20 mouse cellular contexts compared by ENCODE assay signal in genomic region chr14:75776637-75777036, GRCm38 (mm10). TPM values are rescaled to one million over a fixed set of nuclear protein-coding genes. Genes with fewer than 3 reads are reported as not detected.
DNase-seq lines count a peak whose midpoint lies in the region; ATAC-seq and TF ChIP-seq lines count a peak whose summit lies in the region.
"Had no signal": no experiment of that assay in that cellular context is flagged by ENCODE, and none has a peak within 500 bp of the region (broad histone marks: within the 10 kb centered on the region; RNA-seq: fewer than 3 reads in every experiment).

No protein-coding gene starts in this region.

- peaks cover 52% of the 10 kb centered on the region for H3K36me3 ChIP-seq in liver, adult 2 months (ENCODE audit: control insufficient read depth, insufficient read depth, low read length)
- H3K36me3 ChIP-seq in kidney, embryonic 16.5 days (ENCODE audit: insufficient read depth, low read length): peaks cover 4% of the 10 kb centered on the region; the same call in 1 of the 2 replicates
- H3K36me3 ChIP-seq: forebrain, embryonic 15.5 days had no signal

- peak; percentile 79 for DNase-seq in liver, adult 2 months (ENCODE audit: extremely low read depth, low read depth, low spot score)
- DNase-seq in liver: no peak
- DNase-seq in kidney, postnatal 25 days: peak; percentile 41 to 66
- DNase-seq in thymus, adult 18-20 months: no peak
- no peak for DNase-seq in urinary bladder, postnatal 25 days (ENCODE audit: low spot score)
- DNase-seq: adrenal gland, adult 2 months; adrenal gland, postnatal 25 days; cerebellum, adult 2 months; cerebellum, postnatal 25 days; gastrocnemius, postnatal 36 days; heart, adult 11 months; heart, postnatal 36 days had no signal

- H3K4me1 ChIP-seq in liver, adult 2 months (ENCODE audit: control insufficient read depth, insufficient read depth, low read length): peaks cover 15% of the 10 kb centered on the region
- H3K4me1 ChIP-seq in kidney, embryonic 16.5 days (ENCODE audit: insufficient read depth, low read length): peaks cover 32% of the 10 kb centered on the region
- H3K4me1 ChIP-seq: embryonic facial prominence, embryonic 12.5 days; forebrain, embryonic 15.5 days had no signal

- H3K9me3 ChIP-seq in kidney, embryonic 16.5 days (ENCODE audit: low read length): no peaks in the 10 kb centered on the region
- H3K9me3 ChIP-seq: embryonic facial prominence, embryonic 12.5 days; forebrain, embryonic 15.5 days; heart, embryonic 13.5 days had no signal

- H3K4me2 ChIP-seq in kidney, embryonic 16.5 days (replicated peaks; ENCODE audit: low read depth, low read length): no peak overlapping the region
- H3K4me2 ChIP-seq: embryonic facial prominence, embryonic 12.5 days; forebrain, embryonic 15.5 days; heart, embryonic 13.5 days had no signal

- no peak for TF ChIP-seq POLR2A in liver, adult 2 months (IDR thresholded peaks at IDR 0.05; ENCODE audit: extremely low read depth, insufficient read depth, low read length)

- WGBS in liver, adult 2 months: 47% methylated on average over 8 of the region's 8 CpGs
- WGBS in kidney, embryonic 16.5 days: 69% methylated on average over 8 of the region's 8 CpGs

- ATAC-seq in kidney, embryonic 16.5 days (ENCODE audit: low FRiP score, low TSS enrichment): peak; percentile 60; the same call in 1 of the 2 replicates
- ATAC-seq in CD4-positive, CD25-positive, alpha-beta regulatory T cell, adult 4 months: no peak
- ATAC-seq: activated CD4-positive, CD25-positive, alpha-beta regulatory T cell, adult 4 months; forebrain, embryonic 15.5 days; Patski had no signal

- H3K27ac ChIP-seq in liver, adult 2 months (replicated peaks; ENCODE audit: insufficient read depth, low read depth, low read length): no peak overlapping the region
- peak overlapping the region; percentile 62 for H3K27ac ChIP-seq in kidney, embryonic 16.5 days (ENCODE audit: low read length)
- H3K27ac ChIP-seq: embryonic facial prominence, embryonic 12.5 days; forebrain, embryonic 15.5 days; heart, embryonic 13.5 days had no signal

- no peaks in the 10 kb centered on the region for H3K27me3 ChIP-seq in liver, adult 2 months (ENCODE audit: control insufficient read depth, insufficient read depth, low read length)
- no peaks in the 10 kb centered on the region for H3K27me3 ChIP-seq in kidney, embryonic 16.5 days (ENCODE audit: insufficient read depth, low read length)
- H3K27me3 ChIP-seq: CH12.LX; embryonic facial prominence, embryonic 12.5 days; forebrain, embryonic 15.5 days; heart, embryonic 13.5 days; Patski had no signal

- H3K9ac ChIP-seq in liver, adult 2 months (ENCODE audit: low read depth, low read length): no peak overlapping the region
- H3K9ac ChIP-seq in kidney, embryonic 16.5 days (replicated peaks; ENCODE audit: low read length): no peak overlapping the region
- H3K9ac ChIP-seq: embryonic facial prominence, embryonic 12.5 days; forebrain, embryonic 15.5 days; heart, embryonic 13.5 days had no signal

- peaks cover 5% of the 10 kb centered on the region; the same call in 1 of the 2 replicates for H3K79me2 ChIP-seq in liver, adult 2 months (ENCODE audit: control insufficient read depth, insufficient read depth, low read length)

- no peak for TF ChIP-seq CTCF in liver, adult 2 months (IDR thresholded peaks at IDR 0.05; ENCODE audit: low read depth, low read length)

- no peak overlapping the region for H3K4me3 ChIP-seq in liver, adult 2 months (ENCODE audit: insufficient read depth, low read depth, low read length)
- no peak overlapping the region for H3K4me3 ChIP-seq in kidney, embryonic 16.5 days (ENCODE audit: low read length)
- H3K4me3 ChIP-seq: embryonic facial prominence, embryonic 12.5 days; forebrain, embryonic 15.5 days; heart, embryonic 13.5 days had no signal

RNA-seq across cellular contexts. Expression of gene Slc25a30, which starts 10.2 kb away (rescaled TPM):
- 10.5 and 14.8 TPM in 2 replicates for total RNA-seq in liver, adult 2 months (2014; rRNA removed)
- polyA plus RNA-seq in liver, adult 2 months (2012; rRNA removed): 7.3 and 17.4 TPM in 2 replicates
- 13.0 and 13.1 TPM in 2 replicates for polyA plus RNA-seq in kidney, embryonic 16.5 days (2015; fragmentation: Nextera tagmentation; extraction: Ambion mirVana)
- 10 to 100 TPM; 20.6 to 24.5 TPM for polyA plus RNA-seq in CD4-positive, CD25-positive, alpha-beta regulatory T cell, adult 4 months (2017; shearing (Covaris generic))

RNA-seq across cellular contexts. Expression of gene Cog3, which starts 22.3 kb away (rescaled TPM):
- total RNA-seq in liver, adult 2 months (2014; rRNA removed): 10.9 and 12.3 TPM in 2 replicates
- 4.2 and 5.3 TPM in 2 replicates for polyA plus RNA-seq in liver, adult 2 months (2012; rRNA removed)
- 24.2 and 25.2 TPM in 2 replicates for polyA plus RNA-seq in kidney, embryonic 16.5 days (2015; fragmentation: Nextera tagmentation; extraction: Ambion mirVana)
- polyA plus RNA-seq in CD4-positive, CD25-positive, alpha-beta regulatory T cell, adult 4 months (2017; shearing (Covaris generic)): 10 to 100 TPM in 1 of 2 experiments, 1 to 10 TPM in 1; 9.4 to 11.3 TPM

Comparison
In these comparisons a context has a peak if more than half of its experiments do, and no peak if none do; other contexts are left out.
1. DNase-seq: peak in liver, adult 2 months (single experiment) and kidney, postnatal 25 days (2 of 2); none in liver (single experiment), thymus, adult 18-20 months (0 of 2) and urinary bladder, postnatal 25 days (single experiment).